Mouse (Mus musculus): Measurements from ENCODE around the gene Atf7ip.

The Atf7ip gene

DNA sequence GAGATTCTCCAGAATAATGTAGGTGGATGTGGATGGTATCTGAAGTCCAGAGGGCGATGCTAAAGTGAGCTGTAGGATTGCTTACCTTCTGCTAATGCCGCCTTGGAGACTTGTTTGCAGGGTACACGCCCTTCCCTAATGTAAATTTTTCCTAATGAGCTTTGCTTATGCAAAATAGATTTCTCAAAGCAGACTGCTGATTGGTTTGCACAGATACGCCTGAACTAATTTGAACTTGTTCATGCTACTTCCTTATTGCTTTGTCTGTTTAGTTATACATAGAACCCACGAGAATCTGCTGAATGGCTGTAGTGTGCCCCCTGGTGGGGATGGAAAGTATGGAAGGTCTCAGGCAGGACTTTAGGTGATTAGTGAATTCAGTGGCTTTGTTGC is 49.6 kb downstream of the Atf7ip start:
- DNase-seq, result peak; percentile 71

DNA sequence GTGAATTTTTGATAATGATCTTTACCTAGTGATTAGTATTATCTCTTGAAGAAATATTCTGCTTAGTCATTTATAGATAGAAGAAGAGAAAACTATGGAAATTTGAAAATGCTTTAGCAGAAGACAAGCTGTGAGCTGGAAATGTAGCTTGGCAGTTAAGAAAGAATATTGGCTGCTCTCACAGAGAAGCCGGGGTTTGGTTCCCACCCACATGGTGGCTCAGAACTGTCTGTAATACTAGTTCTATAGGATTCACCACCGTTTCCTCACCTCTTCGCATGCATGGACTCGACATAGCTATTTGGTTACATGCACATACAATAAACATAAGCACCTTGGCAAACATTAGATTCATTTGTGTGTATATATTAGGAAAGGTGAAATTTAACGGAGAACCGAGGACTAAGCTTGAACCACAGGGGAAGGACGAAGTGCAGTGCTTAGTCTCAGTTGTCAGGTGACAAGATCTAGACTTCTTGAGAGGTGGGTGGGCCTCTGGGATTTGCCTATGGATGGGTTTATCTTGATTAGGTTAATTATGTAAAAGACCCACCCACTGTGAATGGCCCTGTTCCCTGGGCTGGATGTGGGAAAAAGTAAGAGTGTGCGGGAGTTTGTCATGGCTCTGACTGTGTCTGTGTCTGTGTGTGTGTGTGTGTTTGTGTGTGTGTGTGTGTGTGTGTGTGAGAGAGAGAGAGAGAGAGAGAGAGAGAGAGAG is 52.5 kb downstream of the Atf7ip start:
- no peak for DNase-seq

DNA sequence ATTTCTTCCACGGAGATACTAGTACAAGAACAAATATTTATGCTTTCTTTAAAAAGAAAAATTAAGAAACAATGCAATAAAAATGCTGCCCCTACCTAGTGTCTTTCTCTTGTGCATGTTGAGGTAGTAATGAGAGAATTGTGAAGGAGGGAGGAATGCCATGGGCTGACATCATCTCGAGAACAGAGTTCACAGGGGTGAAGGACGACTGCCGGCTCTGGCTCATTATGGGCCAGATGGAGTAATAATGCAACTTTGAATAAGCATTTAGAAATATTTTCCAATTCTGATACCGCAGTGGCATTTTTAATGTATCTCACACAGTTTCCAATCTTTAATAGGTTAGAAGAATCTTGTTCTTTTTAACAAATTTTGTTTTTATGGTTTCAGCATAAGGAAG is 60.0 kb downstream of the Atf7ip start:
- DNase-seq, result no peak

DNA sequence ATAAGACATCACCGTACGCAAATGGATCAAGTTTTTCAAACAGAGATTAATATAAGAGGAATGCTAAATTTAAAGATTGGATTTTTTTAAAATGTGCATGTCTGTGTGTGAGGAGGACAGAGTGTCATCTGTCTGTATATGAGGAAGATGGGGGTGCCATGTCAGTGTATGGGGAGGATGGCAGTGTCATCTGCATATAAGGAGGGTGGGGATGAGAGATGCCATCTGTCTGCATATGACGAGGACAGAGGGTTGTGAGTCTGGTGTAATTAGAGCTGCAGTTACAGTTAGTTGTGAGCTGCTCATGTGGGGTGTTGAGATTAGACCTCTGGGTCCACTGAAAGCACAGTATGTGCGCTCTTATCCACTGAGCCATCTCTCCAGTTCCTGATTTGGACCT is 84.8 kb downstream of the Atf7ip start:
- no peak for DNase-seq

DNA sequence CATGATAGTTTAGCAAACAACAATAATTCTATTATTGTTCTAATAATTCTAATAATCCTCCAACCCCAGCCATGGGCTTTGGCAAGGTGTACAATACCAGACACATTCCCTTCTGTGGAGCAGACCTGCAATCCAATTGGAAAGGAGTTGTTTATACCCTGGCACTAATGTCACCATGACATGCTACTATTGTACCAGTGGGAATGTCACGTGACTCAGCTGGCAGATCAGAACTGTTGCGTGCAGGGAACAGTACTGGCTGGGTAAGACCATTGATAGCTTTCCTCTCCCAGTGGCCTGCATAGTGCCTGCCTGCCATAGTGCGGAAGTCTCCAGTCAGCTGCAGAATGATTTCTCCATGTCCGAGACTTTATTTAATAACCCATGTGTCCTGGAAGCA is 88.6 kb downstream of the Atf7ip start:
- DNase-seq, result no peak

DNA sequence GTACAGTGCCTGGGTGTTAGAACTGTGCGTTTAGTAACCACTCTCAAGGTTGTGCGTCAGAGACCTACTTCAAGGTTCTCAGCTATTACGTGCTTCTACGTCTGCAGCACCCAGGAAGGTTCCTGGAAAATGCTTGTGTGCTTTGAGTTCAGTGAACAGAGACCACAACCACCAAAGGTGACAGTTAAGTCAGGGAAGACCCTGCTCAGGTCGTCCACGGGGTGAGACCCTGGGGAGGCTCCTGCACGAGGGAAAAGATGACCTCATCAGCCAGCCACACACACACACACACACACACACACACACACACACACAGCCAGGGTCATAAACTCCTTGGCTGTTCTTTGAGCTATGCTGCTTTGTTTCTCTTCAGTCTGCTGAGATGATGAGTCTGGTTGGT is 96.6 kb downstream of the Atf7ip start:
- no peak for DNase-seq

DNA sequence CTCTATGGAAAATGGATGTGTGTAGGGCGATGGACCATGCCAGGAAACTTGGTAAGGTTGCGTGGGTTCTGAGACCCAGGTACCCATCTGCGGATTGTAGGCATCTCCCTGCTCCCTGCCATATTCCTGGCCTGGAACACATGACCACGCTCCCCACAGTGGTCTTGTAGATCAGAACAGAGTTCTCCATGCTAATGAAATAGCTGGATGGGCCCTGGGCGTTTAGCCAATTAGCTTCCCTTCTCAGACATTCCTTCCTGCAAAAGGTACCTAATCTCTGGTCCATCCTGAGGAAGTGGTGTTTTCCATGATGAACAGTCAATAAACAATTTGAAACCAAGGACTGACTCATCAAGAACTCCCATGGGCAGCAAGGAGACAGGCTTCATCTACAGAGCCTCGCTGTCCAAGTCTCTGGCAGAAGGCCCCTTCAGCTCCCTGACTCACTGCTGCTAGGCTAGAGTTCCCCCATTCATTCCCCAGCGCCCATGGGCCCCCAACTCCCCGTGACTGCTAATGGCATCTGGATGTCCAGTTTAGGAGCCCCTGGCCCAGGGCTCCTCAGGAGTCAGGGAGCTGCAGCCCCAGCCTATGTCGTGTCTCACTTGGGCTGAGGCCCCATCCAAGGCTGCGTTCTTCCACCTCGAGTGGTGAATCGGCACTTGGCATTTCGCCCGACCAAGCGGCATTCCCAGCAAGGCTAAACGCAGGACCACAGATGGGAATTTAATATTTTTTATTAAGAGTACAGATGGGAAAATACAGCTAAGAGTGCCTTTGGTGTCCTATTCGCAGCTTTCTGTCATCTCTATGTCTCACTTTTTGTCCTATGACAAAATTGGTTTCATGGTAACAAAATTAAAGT is 105.6 kb downstream of the Atf7ip start:
- no peak for DNase-seq

DNA sequence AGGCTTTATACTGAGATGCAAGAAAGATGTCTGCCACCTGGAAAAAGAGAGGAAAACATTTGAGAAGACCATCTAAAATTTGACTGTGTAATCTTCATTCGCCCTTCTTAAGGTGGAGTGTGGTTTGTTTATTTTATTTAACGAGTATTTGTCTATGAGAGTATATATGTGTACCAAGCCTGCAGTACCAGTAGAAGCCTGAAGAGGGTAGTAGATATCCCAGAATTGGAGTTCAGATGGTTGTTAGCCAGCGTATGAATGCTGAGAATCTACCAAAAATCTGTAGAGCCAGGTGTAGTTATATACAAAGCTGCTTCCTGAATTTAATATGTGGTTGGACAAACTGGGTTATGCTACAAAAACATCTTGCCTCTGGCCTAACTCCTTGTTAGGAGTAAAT is 106.3 kb downstream of the Atf7ip start:
- DNase-seq, result no peak

DNA sequence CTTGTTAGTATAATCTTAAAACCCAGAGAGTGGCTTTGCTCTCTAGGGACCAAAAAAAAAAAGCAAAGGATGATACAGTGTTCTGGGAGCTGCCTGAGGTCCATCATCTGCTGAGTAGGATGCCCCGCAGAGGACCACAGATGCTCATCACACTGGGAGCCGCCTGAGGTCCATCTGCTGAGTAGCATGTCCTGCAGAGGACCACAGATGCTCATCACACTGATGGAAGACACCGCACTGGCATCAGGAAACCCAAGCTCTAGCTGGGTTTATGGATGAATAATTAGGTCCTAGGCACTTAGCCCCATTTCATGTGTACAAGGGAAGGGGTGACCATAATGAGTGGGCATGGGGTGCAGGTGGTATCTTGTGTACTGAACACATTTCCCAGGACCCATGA is 108.2 kb downstream of the Atf7ip start:
- no peak for DNase-seq

DNA sequence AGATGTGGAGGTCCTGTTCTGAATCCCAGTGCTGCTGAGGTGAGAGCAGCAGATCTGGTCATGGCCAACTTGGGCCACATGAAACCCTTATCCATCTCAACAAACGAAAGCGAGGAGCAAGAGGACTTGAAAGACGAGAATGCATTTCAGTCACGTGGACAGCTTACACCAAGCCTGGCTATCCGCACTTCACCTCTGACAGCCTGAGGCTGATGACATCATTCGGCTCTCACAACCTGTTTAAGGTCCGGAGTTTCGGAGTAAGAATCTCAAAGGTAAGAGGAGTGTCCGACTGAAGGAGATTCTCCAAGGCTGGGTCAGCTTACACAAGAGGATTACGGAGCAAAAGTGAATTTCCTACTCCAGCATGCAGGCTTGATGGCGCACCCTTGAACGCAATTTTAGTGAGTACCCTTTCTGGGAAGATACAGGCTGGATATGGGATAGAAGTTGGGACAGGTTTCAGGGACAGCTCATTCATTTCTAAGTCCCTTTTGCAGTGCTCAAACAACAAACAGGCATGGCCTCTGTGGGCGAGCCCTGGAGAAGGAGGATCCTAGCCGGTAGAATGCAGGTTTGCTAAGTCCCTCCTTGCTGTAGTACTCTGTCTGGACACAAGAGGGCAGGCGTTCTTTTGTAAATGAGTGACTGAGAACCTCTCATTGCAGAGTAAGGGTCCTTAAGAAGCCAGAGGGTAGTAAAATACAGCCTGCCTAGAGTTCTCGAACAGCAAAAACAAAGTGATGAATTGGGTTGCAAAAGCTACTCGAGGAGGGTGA is 114.6 kb downstream of the Atf7ip start:
- DNase-seq, result peak; percentile 92

DNA sequence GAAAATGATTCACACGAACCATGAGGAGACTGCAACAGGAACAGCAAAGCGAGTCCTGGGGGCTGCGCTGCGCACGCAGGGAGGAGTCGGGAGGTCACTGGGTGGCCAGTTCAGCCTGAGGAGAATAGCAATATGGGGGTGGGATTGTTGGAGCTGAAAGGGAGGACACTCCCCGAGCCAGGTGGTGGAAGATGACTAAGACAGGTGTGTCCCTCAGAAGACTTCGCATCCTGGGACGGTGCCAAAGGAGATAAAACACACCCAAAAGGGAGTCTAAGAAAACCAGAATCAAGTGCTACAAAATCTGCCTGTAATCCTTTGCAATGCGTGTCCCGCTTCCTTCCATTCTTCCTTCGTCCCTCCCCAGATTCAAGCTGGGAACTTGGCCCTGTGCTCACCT is 119.5 kb downstream of the Atf7ip start:
- no peak for DNase-seq

DNA sequence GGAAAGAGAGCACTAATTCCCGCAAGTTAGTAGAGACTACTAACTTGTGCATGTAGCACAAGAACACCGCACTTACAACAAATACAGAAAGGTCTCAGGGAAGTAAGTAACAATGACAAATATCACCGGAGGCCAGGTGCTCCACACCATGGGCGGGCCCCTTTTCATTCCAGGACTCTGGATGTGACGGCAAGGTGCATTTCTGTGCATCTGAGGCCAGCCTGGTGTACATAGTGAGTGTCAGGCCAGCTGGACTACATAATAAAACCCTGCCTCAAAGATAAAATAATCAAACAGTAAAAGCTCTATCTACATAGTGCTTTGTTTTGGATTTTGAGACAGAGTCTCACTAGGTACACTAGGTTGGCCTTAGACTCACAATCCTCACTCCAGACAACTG is 123.7 kb downstream of the Atf7ip start:
- no peak for DNase-seq

DNA sequence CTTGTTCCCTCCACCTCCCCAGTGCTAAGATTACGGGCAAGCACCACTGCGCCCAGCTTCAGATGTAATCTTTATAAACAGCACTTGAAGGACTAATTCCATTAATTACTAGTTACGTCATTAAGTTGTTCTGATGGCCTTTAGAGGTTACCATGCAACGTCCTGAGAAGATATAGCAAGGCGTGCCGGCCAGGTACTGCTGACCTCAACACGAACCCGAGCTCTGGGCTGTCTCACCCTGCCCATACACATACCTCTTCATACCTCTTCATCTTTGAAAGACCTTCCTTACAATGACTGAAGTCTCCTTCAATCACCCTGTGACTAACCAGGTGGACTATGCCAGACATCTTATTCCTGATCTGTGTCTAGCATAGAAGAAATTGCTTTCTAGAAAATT is 125.6 kb downstream of the Atf7ip start:
- no peak for DNase-seq

DNA sequence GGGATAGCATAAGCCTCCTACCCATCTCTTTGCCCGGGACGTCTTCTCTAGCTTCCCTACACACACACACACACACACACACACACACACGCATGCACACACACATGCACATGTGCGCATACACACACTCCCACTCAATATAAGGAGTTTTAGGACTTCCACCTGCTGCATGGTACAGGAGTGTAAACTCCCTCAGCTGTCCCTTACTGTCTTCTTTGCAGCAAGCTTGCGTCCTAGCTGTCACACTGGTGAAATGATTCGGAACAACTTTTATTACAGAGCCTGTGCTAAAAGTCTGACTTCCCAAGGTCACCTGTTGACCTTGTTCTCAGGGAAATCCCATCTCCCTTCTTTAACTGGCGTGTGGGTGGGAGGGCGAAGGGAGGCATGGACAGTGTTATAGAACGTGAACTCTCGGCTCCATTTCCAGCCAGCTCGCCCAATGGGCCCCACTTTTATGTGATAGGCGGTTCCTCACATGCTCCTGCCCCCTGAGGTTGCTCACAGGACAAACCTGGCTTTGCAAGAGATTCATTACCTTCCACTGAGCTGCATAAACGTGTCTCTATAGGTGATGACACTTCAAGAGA is 126.1 kb downstream of the Atf7ip start:
- DNase-seq, result no peak

DNA sequence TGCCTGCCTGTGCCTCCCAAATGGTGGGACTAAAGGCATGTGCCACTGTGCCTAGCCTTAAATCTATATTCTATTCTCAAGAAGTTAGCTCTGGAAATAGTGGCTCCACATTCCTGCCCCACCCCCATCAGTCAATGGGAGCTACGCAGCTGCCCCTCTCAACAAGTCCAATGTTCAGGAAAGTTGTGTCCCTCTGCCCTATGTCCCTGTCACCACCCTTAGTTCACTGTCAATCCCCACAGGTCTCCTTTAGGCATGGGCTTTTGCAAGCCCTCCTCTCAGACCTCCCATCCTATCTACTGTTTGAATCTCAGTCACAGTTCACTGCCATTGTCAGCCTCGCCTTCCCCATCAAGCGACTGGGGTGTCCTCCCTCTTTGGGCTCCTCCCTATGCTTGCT is 127.2 kb downstream of the Atf7ip start:
- no peak for DNase-seq

DNA sequence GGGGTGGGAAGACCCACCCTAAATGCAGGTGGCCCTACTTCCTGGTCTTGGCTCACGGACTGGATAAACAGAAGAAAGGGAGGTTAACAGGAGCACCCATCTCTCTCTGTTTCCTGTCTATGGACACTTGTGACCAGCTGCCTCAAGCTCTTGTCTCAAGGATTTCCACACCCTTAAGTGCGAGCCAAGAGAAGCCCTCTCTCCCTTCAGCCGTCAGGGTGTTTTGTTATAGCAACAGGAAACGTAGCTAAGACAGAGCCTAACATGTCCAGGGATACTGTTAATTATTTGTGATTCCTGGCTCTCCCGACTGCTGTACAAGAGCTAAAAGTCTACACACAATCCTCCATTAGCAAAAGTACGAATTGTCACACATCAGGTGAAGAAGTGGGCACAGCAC is 127.8 kb downstream of the Atf7ip start:
- no peak for DNase-seq

DNA sequence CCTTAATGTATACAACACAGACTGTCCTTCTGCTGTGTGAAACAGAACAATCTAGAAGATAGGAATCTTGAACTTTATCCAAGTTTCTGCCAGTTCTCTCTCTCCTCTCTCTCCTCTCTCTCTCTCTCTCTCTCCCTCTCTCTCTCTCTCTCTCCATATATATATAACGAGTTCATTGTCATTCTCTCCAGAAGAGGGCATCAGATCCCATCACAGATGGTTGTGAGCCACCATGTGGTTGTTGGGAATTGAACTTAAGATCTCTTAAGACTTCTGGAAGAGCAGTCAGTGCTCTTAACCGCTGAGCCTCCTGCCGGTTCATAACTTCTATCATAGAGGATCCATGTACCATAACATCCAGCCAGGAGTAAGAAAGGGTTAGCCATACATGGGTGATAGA is 129.0 kb downstream of the Atf7ip start:
- no peak for DNase-seq

DNA sequence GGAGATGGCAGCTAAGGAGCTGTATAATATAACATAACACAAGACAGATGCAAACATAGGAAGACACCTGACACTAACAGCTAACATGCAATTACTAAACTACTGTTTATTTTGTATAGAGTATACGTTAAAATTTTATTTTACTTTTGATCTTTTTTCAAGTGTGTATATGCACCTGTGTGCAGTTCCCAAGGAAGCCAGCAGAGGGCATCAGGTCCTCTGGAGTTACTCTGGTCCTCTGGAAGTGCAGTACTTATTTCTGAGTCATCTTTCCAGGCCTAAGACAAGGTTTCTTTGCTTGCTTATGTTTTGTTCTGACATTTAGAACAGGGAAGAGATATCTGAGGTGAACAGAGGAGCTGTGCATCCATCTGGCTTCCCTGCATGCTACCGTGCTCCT is 138.2 kb downstream of the Atf7ip start:
- DNase-seq, result no peak

DNA sequence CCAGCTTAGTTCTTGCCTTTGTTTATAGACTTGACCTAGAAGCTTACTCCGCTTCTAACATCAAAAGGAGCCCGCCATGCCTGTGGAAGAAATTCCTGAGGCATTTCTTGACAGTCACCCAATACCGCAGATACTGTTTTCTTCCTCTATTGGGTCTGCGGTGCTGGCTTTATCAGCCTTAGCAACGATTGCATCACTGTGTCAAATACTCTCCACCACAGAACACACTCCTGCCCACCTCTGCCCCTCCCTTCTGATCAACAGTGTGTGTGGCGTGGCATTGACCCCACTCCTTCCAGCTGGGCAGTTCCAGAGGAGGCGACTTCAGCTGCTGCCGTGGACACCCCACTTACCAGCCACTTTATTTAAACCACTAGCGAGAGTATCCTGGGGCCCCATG is 139.8 kb downstream of the Atf7ip start:
- no peak for DNase-seq

DNA sequence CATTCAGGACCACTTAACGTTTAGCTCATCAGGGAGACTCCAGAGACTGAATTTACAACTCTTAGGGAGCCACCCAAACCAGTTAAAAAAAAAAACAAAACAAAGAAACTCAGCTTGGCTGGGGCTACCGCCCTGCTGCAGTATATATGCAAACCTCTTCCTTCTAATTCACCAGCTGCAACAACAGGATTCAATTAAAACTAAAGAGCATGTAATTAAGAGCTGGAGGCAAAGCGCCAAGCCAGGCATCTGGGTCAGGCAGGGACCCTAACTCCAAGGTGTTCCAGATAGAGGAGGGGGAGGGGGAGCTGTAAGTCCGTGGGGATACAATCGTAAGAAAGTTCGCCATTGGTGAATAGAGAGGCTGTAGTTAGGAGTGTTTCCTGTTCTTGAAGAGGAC is 140.2 kb downstream of the Atf7ip start:
- no peak for DNase-seq

DNA sequence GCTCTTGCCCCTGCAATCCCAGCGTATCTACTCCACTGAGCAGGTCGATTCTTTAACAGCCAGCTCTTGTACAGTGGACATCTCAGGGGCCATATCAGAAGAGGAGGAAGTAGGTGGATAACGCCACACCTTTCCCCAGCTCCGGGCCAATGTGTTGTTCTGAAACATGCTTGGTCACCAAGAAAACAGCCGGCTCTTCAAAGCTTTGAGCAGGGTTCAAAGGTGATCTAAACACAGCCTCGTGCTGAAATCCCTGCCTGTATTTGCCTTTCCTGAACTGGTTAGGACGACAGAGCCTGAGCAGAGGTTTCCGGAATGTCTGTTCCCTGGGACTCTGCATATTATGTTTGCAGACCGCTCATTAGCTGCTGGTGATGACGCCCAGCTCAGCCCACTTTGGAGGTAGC is 141.5 kb downstream of the Atf7ip start:
- DNase-seq, result no peak

DNA sequence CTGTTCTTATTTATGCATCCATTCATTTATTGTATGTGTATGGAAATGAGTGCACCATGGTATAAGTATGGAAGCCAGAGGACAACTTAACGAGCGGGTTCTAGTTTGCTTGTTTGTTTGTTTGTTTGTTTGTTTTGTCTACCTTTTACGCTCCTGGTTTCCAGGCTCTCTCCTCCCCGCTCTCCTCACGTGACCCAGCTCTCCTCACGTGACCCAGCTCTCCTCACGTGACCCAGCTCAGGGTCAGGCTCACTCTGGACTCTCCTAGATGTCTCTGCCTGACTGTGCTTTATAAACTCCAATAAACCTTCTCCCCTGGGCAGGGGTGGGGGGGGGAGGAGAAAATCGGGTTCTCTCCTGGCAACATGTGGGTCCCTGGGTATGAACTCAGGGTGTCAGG is 144.7 kb downstream of the Atf7ip start:
- no peak for DNase-seq

DNA sequence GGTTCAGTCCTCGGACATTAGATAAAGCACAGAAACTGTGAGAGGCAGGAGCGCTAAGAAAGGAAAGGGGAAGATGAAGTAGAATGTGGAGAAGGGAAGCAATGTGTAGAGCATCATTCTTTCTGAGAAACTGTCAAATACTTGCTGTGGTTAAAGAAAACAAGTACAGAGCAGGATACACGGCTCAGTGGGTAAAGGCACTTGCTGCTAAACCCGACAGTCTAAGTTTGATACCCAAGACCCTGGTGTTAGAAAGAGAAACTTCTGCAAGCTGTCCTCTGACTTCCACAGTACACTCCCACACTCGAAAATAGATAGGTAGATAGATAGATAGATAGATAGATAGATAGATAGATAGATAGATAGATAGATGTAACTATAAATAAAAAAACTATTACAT is 147.4 kb downstream of the Atf7ip start:
- no peak for DNase-seq
